Mouse (Mus musculus) brain, embryonic 14.5 days (tissue): ENCODE results near the gene Rnf157. TPM values are rescaled to one million over a fixed set of nuclear protein-coding genes. Genes with fewer than 3 reads are reported as not detected.
"Not testable (repeated sequence)": the region's sequence is repeated elsewhere in the genome, so short reads cannot be mapped to it uniquely, and the experiment has no call there.

Experiments
- DNase-seq: peaks from one replicate; pipeline ENCODE4 v3.0.0-alpha.2; 2011; ENCODE audit warnings: low read depth
- CTCF ChIP-seq: fragments of 200-500 bp; IDR thresholded peaks from 2 replicates; pipeline ENCODE4 v1.5.1; 2012; ENCODE audit warnings: inconsistent platforms, mild to moderate bottlenecking, moderate library complexity, borderline replicate concordance; ENCODE audit not compliant: insufficient read depth, insufficient read length; ENCODE audit errors: extremely low read depth
- POLR2A ChIP-seq: fragments of 200-500 bp; IDR thresholded peaks from 2 replicates; pipeline ENCODE4 v1.6.1; 2012; ENCODE audit warnings: mild to moderate bottlenecking, inconsistent platforms, borderline replicate concordance; ENCODE audit not compliant: poor library complexity, insufficient read depth, insufficient read length, severe bottlenecking; ENCODE audit errors: extremely low read depth
- polyA plus RNA-seq: library from polyadenylated mRNA; depleted of rRNA; stranded (reverse); fragments of >200 nt; gene quantifications from 2 replicates; pipeline ENCODE4 v1.2.3, GENCODE M21; 2012

Gene Rnf157
- polyA plus RNA-seq, 1 experiment: 97.3 TPM

- no peak for DNase-seq
- TF ChIP-seq POLR2A: no peak
- no peak for TF ChIP-seq CTCF
Measured at GRCm38 (mm10) chr11:116432593-116433355, 19.9 kb upstream of the Rnf157 start.

- TF ChIP-seq CTCF (no peak), POLR2A (no peak)
- DNase-seq: no peak
Measured at GRCm38 (mm10) chr11:116432127-116432526, 19.3 kb upstream of the Rnf157 start.

DNA sequence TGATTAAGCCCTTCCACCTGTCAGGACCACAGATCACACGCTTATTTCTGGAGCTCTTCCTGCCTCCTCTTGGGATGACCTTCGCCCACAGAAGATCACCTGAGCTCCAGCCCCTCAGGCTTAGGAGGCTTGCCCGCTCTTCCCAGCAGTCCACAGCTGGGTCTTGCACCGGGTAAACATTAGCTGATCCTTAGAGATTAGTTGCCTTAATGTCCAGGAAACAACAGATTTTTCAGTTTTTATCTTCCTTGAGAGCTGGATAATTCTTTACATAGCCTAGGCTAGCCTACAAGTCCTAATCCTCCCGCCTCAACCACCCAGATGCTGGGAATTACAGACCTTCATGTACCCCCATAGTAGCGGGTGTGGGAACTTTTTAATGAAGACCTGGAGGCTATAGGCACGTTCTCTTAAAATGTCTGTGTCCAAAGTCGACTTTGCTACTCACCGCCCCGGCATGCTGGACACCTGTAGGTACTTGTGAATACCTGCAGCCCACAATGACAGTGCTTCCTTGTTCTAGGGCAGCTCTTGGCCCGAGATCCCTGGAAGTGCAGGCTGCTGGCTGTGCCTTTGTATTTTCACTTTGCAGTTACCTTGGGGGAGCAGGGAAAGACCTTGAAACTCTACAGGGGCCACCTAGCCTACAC is 18.7 kb upstream of the Rnf157 start:
- TF ChIP-seq POLR2A (no peak), CTCF (no peak)
- DNase-seq: no peak

GRCm38 (mm10) chr11:116430723-116431427 is 18.0 kb upstream of the Rnf157 start:
- TF ChIP-seq POLR2A: no peak
- TF ChIP-seq CTCF: no peak
- DNase-seq: peak; percentile 28

DNA sequence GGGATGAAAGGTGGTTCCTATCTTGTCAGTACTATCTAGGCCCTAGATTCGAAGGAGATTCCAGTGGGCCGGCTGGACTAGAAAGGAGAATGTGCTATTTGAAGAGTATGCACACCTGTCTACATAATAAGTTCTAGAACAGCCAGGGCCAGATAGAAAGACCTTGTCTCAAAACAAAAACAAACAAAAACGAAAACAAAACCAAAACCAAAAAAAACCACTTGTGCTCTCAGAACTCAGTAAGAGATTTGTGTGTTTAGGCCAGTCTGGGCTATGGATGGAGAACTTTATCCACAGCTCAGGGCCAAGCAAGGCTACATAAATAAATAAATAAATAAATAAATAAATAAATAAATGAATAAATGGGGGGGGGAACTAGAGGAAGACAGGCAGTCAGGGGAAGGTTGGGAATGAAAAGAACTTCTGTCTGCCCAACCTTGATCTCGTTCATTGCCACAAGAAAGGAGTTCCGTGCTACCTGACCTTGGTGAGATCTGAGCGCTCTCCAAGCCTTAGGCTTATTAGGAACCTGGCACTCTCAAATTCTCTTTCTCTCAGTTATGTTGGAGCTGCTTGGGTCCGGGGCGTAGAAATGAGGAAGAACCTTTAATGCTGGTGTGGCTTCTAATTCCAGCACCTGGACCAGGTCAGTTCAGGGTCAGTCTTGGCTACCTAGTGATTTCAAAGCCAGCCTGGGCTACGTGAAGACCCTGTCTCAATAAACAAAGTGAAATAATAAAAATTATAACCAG is 17.2 kb upstream of the Rnf157 start:
- TF ChIP-seq POLR2A (no peak), CTCF (no peak)
- DNase-seq: no peak

DNA sequence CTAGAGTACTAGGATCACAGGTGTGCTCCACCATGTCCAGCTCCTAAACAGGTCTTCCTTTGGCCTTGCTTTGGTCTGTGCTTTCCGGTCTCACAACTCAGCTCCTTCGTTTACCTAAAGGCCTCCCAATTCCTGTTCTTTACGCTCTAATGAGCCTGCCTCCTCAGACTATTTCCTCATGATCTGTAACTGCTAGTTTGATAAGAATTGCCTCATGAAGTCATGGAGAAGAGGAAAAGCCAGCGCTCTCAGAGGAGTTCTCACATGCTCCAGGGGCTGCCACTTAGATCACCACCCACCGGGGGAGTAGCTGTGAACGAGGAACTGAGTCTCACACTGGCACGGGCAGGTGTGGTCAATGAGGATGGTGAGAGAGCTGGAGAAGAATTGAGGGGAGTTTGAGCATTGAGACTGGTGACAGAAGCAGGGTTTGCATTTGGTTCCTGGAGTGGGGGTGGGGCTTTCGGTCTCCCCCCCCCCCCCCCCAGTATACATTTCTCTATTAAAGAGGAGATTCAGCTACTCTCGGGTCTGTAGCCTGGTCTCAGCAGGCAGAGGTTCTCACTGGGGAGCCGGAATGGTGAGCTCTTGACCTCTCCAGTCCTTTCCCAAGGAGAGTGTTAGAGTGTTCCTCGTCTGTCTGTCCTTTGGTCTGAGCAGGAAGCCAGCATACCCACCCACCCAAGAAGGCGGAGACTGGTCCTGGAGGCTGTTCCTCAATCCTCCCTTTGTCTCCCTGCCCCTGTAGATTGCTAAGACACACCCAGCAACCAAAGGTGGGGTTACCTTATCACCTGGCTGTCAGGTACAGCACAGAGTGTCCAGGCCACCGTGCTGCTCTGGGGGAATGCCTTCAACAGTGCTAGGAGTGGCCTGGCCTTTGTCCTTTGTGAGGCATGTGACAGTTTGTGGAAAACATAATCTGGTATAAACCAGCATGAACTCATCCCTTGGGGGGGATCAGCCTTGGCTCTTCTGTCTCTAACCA is 16.3 kb upstream of the Rnf157 start:
- no peak for TF ChIP-seq CTCF
- no peak for TF ChIP-seq POLR2A
- DNase-seq: no peak

GRCm38 (mm10) chr11:116426852-116427575 is 14.2 kb upstream of the Rnf157 start:
- no peak for TF ChIP-seq POLR2A
- DNase-seq: no peak

- DNase-seq: not testable (repeated sequence)
Measured at GRCm38 (mm10) chr11:116426328-116426727, 13.5 kb upstream of the Rnf157 start.

DNA sequence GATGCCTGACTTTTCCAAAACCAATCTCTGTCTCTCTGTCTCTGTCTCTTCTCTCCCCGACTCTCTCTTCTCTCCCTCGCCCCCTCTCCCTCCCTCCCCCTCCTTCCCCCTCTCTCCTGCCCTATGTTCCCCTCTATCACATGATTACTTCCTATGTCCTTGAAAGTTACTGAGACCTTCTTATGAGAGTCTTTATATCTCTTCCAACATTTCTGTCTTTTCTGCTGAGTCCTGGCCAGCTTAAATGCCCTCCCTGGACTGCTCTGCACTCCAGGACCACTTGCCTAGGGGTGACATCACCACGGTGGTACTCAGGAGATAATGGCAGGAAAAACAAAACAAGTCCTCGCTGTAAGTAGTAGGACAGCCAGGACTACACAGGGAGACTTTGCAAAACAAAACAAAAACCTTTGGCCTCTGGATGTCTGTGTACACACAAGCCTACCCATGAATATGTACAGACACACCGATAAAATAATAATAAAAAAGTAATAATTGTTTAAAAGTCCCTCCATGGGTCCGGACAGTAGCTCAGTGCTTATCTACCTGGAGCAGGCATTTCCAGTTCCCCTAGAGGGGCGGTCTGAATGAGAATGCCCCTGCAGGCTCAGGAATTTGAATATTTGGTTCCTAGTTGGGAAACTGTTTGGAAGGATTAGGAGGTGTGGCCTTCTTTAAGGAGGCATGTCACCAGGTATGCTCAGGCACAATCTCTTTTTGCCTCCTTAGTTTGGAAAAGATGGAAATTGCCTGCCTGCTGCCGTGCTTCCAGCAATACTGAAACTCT is 12.0 kb upstream of the Rnf157 start:
- TF ChIP-seq CTCF (no peak), POLR2A (no peak)
- DNase-seq: no peak
